Mouse (Mus musculus): ENCODE results near the gene Rabggtb.

Rabggtb gene

GRCm38 (mm10) chr3:153921147-153921910 is 8.5 kb upstream of the Rabggtb start:
- no peak for DNase-seq (ENCODE audit: low read depth, low spot score)

- DNase-seq (ENCODE audit: low read depth, low spot score) = no peak
These were observed 4.4 kb upstream of the Rabggtb start for GRCm38 (mm10) chr3:153917200-153917599.

GRCm38 (mm10) chr3:153913510-153914243 is 868 bp upstream of the Rabggtb start:
- DNase-seq (ENCODE audit: low read depth, low spot score) = no peak

GRCm38 (mm10) chr3:153911882-153912440 is 848 bp downstream of the Rabggtb start:
- DNase-seq (ENCODE audit: low read depth, low spot score) = no peak

- DNase-seq (ENCODE audit: low read depth, low spot score) = no peak
These were observed 1.5 kb downstream of the Rabggtb start for GRCm38 (mm10) chr3:153911197-153911881.

DNA sequence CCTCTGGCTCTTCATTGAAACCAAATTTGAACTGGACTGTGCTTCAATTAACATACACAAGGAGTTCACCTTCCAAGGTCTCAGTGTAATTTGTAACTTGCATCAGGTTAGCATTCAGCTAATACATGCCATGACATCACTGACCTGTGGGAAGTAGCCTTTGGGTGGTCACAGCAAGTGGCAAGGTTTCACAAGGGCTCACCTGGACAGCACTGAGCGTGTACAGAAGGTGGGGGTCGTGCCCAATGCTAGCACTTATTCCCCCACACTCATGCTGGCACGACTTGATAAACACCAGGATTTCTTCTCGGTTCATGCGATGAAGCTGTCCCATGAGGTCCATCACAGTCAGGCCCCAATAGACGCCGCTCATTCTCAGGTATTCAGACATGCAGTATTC is 2.3 kb downstream of the Rabggtb start:
- no peak for DNase-seq (ENCODE audit: low read depth, low spot score)

- no peak for DNase-seq (ENCODE audit: low read depth, low spot score)
These were observed 3.9 kb downstream of the Rabggtb start for GRCm38 (mm10) chr3:153908919-153909318.

- DNase-seq (ENCODE audit: low read depth, low spot score) = no peak
These were observed 6.5 kb downstream of the Rabggtb start, which contains the start of gene Msh4 for GRCm38 (mm10) chr3:153906136-153906871. Gene Msh4 (minus strand): TSS chr3:153906138.

GRCm38 (mm10) chr3:153905251-153906135 is 7.3 kb downstream of the Rabggtb start:
- DNase-seq (ENCODE audit: low read depth, low spot score) = no peak

DNA sequence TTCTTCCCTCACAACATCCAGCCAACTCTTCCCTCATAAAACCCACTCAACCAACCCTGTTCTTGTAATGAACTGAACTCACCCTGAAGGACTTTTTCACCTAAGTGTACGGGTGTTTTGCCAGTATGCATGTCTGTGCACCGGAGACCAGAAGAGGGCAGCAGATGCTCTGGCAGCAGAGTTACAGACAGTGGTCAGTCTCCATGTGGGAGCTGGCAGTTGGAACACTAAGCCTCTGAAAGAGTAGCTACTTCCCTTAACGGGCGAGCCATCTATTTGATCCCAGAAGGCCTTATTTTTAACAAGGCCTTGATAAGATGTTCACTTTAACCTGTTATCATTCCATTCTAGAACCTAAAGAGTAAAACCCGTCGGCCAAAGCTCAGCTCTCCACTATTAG is 8.2 kb downstream of the Rabggtb start:
- no peak for DNase-seq (ENCODE audit: low read depth, low spot score)

GRCm38 (mm10) chr3:153902595-153902994 is 10.2 kb downstream of the Rabggtb start:
- DNase-seq (ENCODE audit: low read depth, low spot score) = no peak

DNA sequence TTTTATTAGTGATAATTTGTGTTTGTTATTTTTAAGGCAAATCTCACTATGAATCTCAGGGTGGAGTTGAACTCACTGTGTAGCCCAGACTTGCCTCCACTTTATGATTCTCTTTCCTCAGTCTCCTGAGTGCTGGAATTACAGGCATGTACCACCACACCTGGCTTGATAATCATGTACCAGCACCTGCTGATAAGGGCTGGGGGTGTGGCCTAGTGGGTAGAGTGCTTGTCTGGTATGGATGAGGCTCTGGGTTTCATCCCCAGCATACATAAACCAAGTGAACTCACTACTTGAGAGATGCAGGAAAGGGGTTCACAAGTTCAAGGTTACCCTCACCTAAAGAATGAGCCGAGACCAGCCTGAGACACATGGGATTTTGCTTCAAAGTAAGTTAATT is 10.9 kb downstream of the Rabggtb start:
- DNase-seq (ENCODE audit: low read depth, low spot score) = no peak

DNA sequence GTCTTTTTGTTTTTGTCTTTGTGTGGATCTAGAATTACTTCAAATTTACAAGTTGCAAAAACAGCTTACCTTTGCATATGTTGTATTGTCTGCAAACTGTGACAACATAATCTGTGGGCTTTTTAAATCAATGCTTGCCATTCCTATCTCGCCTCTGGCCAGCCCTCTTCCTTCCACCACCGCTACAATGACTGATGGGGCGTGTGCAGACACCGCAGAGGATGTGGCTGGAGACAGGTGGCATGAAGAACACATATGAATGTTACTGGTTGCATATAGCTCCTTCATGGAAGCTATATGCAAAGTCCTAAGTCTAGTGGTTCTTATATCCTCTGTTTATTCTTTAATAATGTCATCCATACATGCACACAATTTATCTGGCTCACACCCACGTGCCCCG is 15.6 kb downstream of the Rabggtb start:
- DNase-seq (ENCODE audit: low read depth, low spot score) = no peak

- no peak for DNase-seq (ENCODE audit: low read depth, low spot score)
These were observed 17.4 kb downstream of the Rabggtb start for GRCm38 (mm10) chr3:153895454-153895853.

DNA sequence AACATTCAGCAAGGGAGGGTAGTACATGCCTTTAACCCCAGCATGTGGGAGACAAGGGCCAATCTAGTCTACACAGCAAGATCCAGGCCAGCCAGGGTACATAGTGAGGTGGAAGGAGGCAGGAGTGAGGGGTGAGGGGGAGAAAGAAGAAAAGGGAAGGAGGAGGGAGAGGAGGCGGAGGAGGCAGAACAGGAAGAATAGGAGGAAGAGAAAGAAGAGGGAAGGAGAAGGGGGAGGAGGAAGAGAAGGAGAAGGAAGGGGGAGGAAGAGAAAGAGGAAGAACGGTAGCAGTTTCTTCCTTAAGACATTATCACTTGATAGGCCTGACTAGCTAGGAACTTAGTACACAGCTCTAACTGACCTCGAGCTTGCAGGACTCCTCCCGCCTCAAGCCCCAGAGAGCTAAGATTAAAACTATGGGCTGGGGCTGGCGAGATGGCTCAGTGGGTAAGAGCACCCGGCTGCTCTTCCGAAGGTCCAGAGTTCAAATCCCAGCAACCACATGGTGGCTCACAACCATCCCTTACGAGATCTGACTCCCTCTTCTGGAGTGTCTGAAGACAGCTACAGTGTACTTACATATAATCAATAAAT is 23.5 kb downstream of the Rabggtb start:
- no peak for DNase-seq (ENCODE audit: low read depth, low spot score)

GRCm38 (mm10) chr3:153888141-153888540 is 24.7 kb downstream of the Rabggtb start:
- DNase-seq (ENCODE audit: low read depth, low spot score) = no peak

DNA sequence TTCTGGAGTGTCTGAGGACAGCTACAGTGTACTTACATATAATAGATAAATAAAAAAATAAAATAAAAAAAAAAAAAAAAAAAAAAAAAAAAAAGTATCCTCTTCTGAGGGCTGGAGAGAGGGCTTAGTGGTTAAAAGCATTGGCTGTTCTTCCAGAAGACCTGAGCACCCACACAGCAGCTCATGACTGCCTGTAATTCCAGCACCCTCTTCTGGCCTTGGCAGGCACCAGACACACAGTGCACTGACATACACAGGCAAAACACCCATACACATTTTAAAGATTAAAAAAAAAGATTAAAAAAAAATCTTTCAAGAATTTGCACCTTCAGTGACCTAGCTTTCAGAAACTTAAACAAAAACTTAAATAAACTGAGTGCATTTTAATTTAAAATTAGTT is 26.5 kb downstream of the Rabggtb start:
- DNase-seq (ENCODE audit: low read depth, low spot score) = no peak

DNA sequence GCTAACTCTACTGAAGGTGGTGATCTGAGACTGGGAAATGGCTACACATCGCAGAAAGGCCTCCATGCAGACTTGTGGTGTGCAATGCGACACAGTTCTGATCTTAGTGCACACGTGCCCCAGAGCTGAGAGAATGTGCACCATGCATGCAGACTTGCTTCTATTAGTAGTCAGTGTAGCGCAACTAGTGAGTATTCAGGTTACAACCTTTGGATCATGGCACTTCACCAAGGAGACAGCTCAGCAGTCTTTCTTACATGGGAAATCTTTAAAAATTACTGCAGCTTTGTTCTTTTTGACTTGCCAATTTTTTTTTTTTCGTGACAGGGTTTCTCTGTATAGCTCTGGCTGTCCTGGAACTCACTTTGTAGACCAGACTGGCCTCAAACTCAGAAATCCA is 41.4 kb downstream of the Rabggtb start:
- DNase-seq (ENCODE audit: low read depth, low spot score) = no peak

DNA sequence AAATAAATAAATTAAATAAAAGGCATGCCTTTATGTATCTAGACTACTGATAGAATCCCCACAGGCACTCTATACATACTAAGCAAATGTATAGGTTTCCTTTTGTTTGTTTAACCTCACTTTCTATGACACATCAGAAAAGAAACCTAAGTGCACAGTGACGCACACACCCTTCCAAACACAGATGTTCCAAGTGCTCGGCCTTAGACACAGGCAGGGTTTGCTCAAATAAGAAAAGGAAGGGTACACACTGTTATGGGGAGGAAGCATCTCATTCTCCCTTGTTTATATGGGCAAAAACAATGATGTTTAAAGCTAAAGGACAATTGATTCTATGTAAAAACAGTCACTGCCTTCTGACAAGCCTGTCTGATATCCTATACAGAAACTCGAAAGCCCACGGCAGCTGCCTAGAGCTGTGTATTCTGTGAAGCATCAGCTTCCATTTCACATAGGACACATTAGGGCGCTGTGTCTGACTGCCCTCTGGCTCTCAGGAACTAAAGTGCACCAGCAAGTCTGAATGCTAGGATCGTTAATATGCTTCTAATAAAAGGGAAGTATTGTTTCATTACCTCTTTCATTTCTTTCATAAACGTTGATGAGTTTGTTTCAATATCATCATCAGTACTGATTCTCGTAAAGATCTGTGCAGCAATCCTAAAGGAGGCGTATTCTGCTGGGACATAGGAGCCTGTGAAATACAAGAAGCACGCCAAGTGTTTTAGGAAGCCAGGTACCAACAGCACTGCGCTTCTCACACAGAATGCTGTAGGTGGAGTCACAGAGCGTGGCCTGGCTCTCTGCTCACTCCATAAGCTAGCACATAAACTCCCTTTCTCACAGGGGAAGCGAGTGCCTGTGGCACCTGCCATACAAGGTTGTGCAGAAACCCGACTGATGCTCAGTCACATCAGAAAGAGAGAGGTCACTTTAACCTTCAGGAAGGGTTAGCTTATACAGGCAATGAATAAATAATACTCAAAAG is 45.4 kb downstream of the Rabggtb start:
- no peak for DNase-seq (ENCODE audit: low read depth, low spot score)

All from embryo, embryonic 11.5 days (tissue).